Mouse (Mus musculus) liver, embryonic 16.5 days (tissue): ENCODE data around the gene Ptgs1. TPM values are rescaled to one million over a fixed set of nuclear protein-coding genes. Genes with fewer than 3 reads are reported as not detected.

Experiments used
- ATAC-seq: fragments of 200-750 bp; cut with Nextera tagmentation; 2 replicates; pipeline ENCODE4 v1.8.0; 2017; ENCODE audit warnings: low read depth, mild to moderate bottlenecking, moderate number of reproducible peaks, moderate library complexity
- H3K27ac ChIP-seq: fragments of 300-500 bp; sonication (generic); 2 replicates; pipeline ENCODE4 v1.5.1; 2014; ENCODE audit warnings: mild to moderate bottlenecking, low read length
- H3K27me3 ChIP-seq: fragments of 300-500 bp; sonication (generic); 2 replicates; pipeline ENCODE4 v1.6.1; 2014; ENCODE audit warnings: low read depth, low read length, mixed read lengths; ENCODE audit not compliant: control insufficient read depth, insufficient read depth
- H3K36me3 ChIP-seq: fragments of 300-500 bp; sonication (generic); 2 replicates; pipeline ENCODE4 v1.6.1; 2014; ENCODE audit warnings: mild to moderate bottlenecking; ENCODE audit not compliant: control insufficient read depth, insufficient read depth
- H3K4me1 ChIP-seq: fragments of 300-500 bp; sonication (generic); 2 replicates; pipeline ENCODE4 v1.6.1; 2014; ENCODE audit warnings: low read depth, low read length, mixed read lengths; ENCODE audit not compliant: control insufficient read depth
- H3K4me2 ChIP-seq: fragments of 300-500 bp; sonication (generic); 2 replicates; pipeline ENCODE4 v1.6.1; 2014; ENCODE audit warnings: low read depth, low read length, mixed read lengths
- H3K4me3 ChIP-seq: fragments of 300-500 bp; sonication (generic); 2 replicates; pipeline ENCODE4 v1.5.1; 2014; ENCODE audit warnings: low read depth, mild to moderate bottlenecking, low read length
- H3K9ac ChIP-seq: fragments of 300-500 bp; sonication (generic); 2 replicates; pipeline ENCODE4 v1.6.1; 2014; ENCODE audit warnings: low read depth, low read length
- H3K9me3 ChIP-seq: fragments of 300-500 bp; sonication (generic); replicated peaks from 2 replicates; pipeline ENCODE4 v1.6.1; 2016; ENCODE audit warnings: low read length; ENCODE audit not compliant: control insufficient read depth
- WGBS: fragments of 180-500 bp; shearing (Covaris S2); extraction: QIAGEN DNeasy Blood & Tissue Kit; methylation state at CpG from one replicate; pipeline ENCODE4 v1.1.7; 2014; ENCODE audit not compliant: insufficient replicate concordance; 5-methylcytosine and 5-hydroxymethylcytosine counted together
- polyA plus RNA-seq: library from polyadenylated mRNA; unstranded; fragments of >200 nt; fragmentation: Nextera tagmentation; extraction: Ambion mirVana; gene quantifications from 2 replicates; pipeline ENCODE4 v1.2.1, GENCODE M21; 2015

Ptgs1 gene
- polyA plus RNA-seq, 1 experiment from 2014 or later, result 22.5 TPM

DNA sequence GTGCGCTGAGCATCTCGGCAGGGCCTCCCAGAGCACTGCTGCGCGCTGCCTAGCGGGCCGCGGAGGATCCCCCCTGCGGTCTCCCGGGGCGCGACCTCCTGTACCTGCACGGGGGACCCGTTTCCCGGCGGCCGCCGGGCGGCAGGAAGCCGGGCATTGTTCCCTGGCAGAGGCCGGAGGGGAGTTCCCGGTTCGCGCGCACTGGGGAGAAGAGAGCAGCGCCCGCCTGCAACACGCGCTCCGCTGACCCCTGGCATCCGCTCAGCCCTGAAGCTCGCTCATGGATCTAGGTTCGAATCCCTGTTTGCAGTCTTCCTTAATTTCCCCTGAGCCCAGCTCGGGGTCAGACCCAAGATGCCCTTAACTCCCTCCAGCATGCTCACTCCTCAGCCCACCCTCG, 19.4 kb upstream of the Ptgs1 start:
- 3% methylated on average over 33 of the region's 34 CpGs for WGBS
- Histone ChIP-seq H3K27me3 (peaks cover 39% of the 10 kb centered on the region), H3K9ac (no peak overlapping the region), H3K4me2 (no peak overlapping the region), H3K4me3 (no peak overlapping the region), H3K4me1 (peaks cover 6% of the 10 kb centered on the region; the same call in 1 of the 2 replicates), H3K36me3 (no peaks in the 10 kb centered on the region), H3K27ac (no peak overlapping the region), H3K9me3 (no peaks in the 10 kb centered on the region)
- ATAC-seq, result no peak

DNA sequence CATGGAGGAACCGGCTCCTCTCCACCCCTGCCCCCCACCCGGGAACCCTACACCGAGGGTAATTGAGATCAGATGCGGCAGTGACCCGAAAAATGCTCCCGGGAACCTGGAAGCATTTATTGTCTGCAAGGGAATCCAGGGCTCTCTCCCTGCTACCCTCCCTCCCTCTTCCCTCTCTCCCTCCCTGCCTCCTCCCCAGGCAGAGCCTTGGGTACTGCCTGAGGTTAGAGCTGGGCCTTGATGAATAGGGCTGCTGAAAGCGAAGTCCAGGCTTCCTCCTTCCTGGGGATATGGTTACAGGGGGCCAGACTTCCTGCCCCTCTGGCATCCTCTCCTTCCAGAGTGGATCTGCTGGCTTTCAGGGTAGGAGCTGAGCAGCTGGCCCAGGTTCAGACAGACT, 18.4 kb upstream of the Ptgs1 start:
- Histone ChIP-seq H3K27me3 (peaks cover 39% of the 10 kb centered on the region), H3K9me3 (no peaks in the 10 kb centered on the region), H3K9ac (no peak overlapping the region), H3K4me2 (no peak overlapping the region), H3K36me3 (no peaks in the 10 kb centered on the region), H3K4me1 (peaks cover 11% of the 10 kb centered on the region), H3K27ac (no peak overlapping the region), H3K4me3 (no peak overlapping the region)
- 58% methylated on average over 7 of the region's 7 CpGs for WGBS
- ATAC-seq, result no peak

DNA sequence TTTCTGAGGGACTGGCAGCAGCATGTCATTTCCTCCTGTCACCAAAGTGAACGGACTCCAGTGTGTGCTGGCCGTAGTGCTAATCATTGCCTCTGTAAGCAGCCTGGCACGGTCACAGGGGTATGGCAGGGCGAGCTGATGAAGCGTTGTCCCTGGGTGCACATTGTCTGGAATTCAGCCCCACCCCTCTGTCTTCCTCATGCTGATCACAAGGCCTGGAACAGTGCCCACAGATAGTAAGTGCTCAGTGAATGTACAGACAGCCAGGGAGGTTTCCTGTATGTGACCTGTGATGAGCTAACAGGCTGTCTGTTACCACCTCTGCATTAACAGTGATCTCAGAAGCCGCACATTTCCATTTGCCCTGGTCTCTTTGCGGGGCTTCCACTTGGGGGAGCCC, 17.1 kb upstream of the Ptgs1 start:
- Histone ChIP-seq H3K36me3 (no peaks in the 10 kb centered on the region), H3K27ac (no peak overlapping the region), H3K4me2 (no peak overlapping the region), H3K4me1 (peaks cover 12% of the 10 kb centered on the region), H3K27me3 (peaks cover 39% of the 10 kb centered on the region), H3K4me3 (no peak overlapping the region), H3K9ac (no peak overlapping the region), H3K9me3 (no peaks in the 10 kb centered on the region)
- no peak for ATAC-seq
- 39% methylated on average over 7 of the region's 7 CpGs for WGBS

DNA sequence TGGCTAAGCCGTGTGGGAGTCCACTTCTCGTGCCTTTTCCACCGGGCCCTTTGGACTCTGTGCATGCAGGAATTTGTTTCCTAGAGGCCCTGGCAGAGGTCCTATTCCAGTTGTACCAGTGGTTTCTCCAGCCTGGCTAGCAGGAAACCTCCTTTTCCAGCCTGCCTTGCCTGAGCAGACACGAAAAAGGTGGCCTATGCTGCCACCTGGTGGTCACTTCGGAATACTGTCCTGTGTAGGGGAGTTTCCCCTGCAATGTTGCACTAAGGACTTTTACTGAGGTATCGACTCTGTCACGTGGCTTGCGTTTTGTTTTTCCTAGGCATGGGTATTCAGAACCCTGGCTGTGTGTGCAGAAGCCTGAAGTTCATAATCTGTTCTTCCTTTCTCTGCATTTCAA, 16.2 kb upstream of the Ptgs1 start:
- H3K4me2 ChIP-seq, result peak overlapping the region; percentile 48; the same call in 1 of the 2 replicates
- H3K9me3 ChIP-seq, result no peaks in the 10 kb centered on the region
- H3K27me3 ChIP-seq, result peaks cover 38% of the 10 kb centered on the region
- peaks cover 12% of the 10 kb centered on the region for H3K4me1 ChIP-seq
- whole genome bisulfite sequencing, result 7% methylated on average over 8 of the region's 8 CpGs
- H3K9ac ChIP-seq, result no peak overlapping the region
- peak; percentile 60 for ATAC-seq
- no peak overlapping the region for H3K4me3 ChIP-seq
- H3K36me3 ChIP-seq, result no peaks in the 10 kb centered on the region
- no peak overlapping the region for H3K27ac ChIP-seq

DNA sequence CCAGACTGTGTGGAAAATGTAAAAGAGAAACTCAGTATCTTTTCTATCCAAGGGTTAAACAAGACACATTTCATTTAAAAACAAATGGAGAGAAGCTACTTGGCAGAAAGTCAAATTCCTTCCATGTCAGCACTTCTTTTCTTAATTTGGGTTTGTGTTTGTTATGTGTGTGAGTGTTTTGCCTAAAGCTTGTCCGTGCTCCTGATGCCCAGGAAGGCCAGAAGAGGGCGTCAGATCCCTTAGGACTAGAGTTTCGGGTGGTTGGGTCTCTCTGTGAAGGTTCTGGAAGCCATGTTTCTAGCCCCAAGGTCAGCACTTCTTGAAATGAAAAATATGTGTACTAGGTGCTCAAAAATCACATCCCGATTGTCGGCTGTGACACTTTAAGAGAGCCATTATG, 15.8 kb upstream of the Ptgs1 start:
- H3K4me1 ChIP-seq, result peaks cover 12% of the 10 kb centered on the region
- WGBS, result 53% methylated on average over 5 of the region's 5 CpGs
- H3K27me3 ChIP-seq, result peaks cover 34% of the 10 kb centered on the region
- no peak overlapping the region for H3K4me3 ChIP-seq
- peak overlapping the region; percentile 48; the same call in 1 of the 2 replicates for H3K4me2 ChIP-seq
- no peak overlapping the region for H3K9ac ChIP-seq
- H3K36me3 ChIP-seq, result no peaks in the 10 kb centered on the region
- no peak for ATAC-seq
- no peaks in the 10 kb centered on the region for H3K9me3 ChIP-seq
- no peak overlapping the region for H3K27ac ChIP-seq

DNA sequence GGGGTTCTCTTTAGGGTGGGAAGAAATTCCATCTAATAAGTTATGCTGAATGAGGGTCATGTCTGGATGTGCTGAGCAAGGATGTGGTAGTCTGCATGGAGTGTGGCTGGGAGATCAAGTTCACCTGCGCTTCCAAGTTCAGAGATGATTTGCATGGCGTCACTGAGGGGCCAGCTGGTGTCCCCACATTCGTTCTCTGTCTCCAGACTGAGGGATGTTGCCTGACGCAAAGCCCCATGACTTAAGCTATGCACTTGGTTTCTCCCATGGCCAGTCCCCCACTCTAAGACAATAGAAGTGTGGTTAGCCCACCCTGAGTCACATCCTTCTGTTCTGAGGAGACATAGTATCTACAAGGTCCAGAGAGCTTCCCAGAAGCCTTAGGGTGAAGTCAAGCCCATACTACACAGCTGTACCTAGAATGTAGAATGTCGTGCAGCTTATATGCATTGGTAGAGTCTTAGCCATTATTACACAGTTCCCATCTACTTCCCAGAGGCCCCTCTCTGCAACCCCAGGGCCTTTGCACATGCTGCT, 15.0 kb upstream of the Ptgs1 start:
- no peak for ATAC-seq

DNA sequence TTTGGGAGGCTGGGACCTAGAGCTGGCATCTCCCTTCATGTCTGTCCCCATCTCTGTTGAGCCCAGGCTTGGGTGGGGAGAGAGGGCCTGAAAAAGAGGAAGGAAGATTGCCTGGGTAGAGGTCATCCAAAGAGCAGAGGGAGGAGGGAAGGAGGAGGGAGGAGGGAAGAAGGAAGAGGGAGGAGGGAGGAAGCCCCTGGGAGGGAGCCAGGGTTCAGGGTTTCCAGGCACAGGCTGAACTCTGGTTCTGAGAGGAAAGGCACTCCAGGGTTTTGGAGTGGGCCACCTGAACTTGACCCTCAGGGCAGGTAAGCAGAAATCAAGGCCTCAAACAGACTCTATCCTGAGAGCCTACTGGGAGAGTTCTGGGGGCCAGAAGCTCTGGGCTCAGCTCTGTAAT, 13.7 kb upstream of the Ptgs1 start:
- H3K4me3 ChIP-seq, result peak overlapping the region; percentile 21; the same call in 1 of the 2 replicates
- no peaks in the 10 kb centered on the region for H3K9me3 ChIP-seq
- H3K27ac ChIP-seq, result peak overlapping the region; percentile 52
- H3K4me2 ChIP-seq, result no peak overlapping the region
- no peaks in the 10 kb centered on the region for H3K36me3 ChIP-seq
- peak; percentile 40 for ATAC-seq
- peaks cover 13% of the 10 kb centered on the region for H3K27me3 ChIP-seq
- H3K9ac ChIP-seq, result no peak overlapping the region
- peaks cover 12% of the 10 kb centered on the region for H3K4me1 ChIP-seq

More for the DNA sequence above, 15.0 kb upstream of the Ptgs1 start:
- H3K27me3 ChIP-seq, result peaks cover 26% of the 10 kb centered on the region
- no peaks in the 10 kb centered on the region for H3K36me3 ChIP-seq
- H3K9me3 ChIP-seq, result no peaks in the 10 kb centered on the region
- H3K4me3 ChIP-seq, result no peak overlapping the region
- 72% methylated on average over 5 of the region's 5 CpGs for WGBS
- H3K4me1 ChIP-seq, result peaks cover 12% of the 10 kb centered on the region
- H3K27ac ChIP-seq, result no peak overlapping the region
- H3K9ac ChIP-seq, result no peak overlapping the region
- H3K4me2 ChIP-seq, result no peak overlapping the region

DNA sequence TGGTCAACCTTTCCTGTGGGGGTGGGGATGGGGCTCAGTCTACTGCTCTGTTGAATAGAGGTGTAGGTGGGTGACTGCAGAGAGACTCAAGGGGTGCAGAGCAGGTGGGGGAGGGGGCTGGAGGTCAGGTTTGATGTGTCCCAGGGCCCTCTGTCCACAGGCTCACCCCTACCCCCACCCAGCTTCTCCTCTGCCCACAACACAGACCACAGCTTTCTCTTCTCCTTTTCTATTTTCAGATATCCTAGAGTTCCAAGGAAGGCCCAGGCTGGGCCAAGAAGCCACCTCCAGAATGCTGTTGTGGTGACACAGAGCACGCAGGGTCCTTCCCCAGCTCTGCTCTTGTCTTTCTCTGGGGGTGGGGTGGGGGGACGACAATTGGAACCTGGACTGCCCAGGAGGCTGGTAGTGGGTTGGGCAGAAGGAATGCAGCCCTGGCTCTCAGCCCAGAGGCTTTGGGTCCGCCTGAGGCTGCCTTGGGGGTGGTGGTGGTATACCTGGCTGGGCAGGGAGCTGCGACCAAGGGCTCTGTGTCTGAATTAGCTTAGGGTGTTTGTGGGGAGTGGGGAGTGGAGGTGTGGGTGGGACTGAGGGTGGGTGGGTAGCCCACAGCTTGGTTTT, 13.2 kb upstream of the Ptgs1 start:
- no peak overlapping the region for H3K4me2 ChIP-seq
- no peak overlapping the region for H3K9ac ChIP-seq
- H3K4me3 ChIP-seq, result peak overlapping the region; percentile 21
- H3K4me1 ChIP-seq, result peaks cover 12% of the 10 kb centered on the region
- no peaks in the 10 kb centered on the region for H3K9me3 ChIP-seq
- peak; percentile 37 for ATAC-seq
- 16% methylated on average over 4 of the region's 4 CpGs for WGBS
- peaks cover 8% of the 10 kb centered on the region for H3K27me3 ChIP-seq
- H3K36me3 ChIP-seq, result no peaks in the 10 kb centered on the region
- peak overlapping the region; percentile 52 for H3K27ac ChIP-seq

DNA sequence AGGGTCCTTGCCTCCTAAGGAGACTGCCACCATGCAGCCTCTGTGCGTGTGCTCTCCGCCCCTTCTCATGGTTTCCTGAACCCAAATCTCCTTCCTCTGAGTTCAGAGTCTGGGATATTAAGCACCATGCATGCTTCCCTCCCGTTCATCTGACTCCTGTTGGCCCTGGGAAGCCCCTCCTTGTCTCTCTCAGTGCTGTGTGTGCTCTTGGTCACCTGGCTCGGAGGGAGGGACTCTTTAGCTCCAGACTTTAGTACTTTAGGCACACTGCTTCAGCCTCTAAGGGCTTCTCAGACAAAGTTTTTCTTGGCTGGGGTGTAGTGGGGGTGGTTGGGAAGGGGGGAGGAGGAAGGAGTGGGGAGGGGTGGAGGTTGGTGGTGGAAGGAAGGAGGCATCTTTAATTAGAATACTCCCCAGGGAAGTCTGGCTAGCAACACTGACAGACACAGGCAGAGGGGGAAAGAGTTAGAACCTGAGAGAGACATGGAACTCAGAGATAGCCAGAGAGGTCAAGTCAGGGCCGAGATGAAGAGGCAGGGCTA, 12.5 kb upstream of the Ptgs1 start:
- no peak for ATAC-seq
- Histone ChIP-seq H3K27ac (no peak overlapping the region), H3K9ac (no peak overlapping the region), H3K9me3 (no peaks in the 10 kb centered on the region), H3K36me3 (no peaks in the 10 kb centered on the region), H3K4me1 (peaks cover 12% of the 10 kb centered on the region), H3K4me3 (no peak overlapping the region), H3K27me3 (peaks cover 6% of the 10 kb centered on the region), H3K4me2 (no peak overlapping the region)
- WGBS, result 17% methylated on average over 5 of the region's 5 CpGs
